Mouse (Mus musculus) left cerebral cortex, postnatal 36 days (tissue): ENCODE data around the gene Slc17a4. TPM values are rescaled to one million over a fixed set of nuclear protein-coding genes. Genes with fewer than 3 reads are reported as not detected.

Experiments used
- DNase-seq, 2 experiments: peaks; one replicate each; pipeline ENCODE4 v3.0.0; 2021 to 2022; ENCODE audit warnings: low spot score in 2 of 2, mixed read lengths in 1 of 2
- intact Hi-C: fragments of 180-260 bp; cut with DNase I; formaldehyde crosslinking; loops from one replicate; pipeline ENCODE4 v1.15.1; 2025
- total RNA-seq, 2 experiments: library from RNA; stranded (reverse); gene quantifications; 2 replicates each; pipeline ENCODE4 v1.2.3; 2021

Slc17a4 gene
- total RNA-seq, 2 experiments from 2014 or later = not detected

GRCm38 (mm10) chr13:23898242-23898641 lies 16.6 kb downstream of the Slc17a4 start:
- intact Hi-C loops = no loop called here
- no peak for DNase-seq

DNA sequence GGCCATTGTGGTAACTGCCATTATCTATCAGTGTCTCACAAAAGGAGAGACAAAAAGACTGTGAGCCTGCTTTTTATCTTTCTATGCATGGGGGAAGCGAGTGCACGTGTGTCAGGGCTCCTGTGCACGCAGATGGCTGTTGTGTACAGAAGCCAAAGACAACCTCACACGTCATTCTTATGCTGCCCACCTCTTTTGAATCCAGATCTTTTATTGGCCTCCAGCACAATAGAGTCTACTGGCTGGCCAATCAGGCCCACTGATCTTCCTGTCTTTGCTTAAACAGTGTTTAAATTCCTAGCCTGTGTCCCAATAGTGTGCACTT lies 21.6 kb downstream of the Slc17a4 start:
- intact Hi-C loops = no loop called here
- DNase-seq = no peak

DNA sequence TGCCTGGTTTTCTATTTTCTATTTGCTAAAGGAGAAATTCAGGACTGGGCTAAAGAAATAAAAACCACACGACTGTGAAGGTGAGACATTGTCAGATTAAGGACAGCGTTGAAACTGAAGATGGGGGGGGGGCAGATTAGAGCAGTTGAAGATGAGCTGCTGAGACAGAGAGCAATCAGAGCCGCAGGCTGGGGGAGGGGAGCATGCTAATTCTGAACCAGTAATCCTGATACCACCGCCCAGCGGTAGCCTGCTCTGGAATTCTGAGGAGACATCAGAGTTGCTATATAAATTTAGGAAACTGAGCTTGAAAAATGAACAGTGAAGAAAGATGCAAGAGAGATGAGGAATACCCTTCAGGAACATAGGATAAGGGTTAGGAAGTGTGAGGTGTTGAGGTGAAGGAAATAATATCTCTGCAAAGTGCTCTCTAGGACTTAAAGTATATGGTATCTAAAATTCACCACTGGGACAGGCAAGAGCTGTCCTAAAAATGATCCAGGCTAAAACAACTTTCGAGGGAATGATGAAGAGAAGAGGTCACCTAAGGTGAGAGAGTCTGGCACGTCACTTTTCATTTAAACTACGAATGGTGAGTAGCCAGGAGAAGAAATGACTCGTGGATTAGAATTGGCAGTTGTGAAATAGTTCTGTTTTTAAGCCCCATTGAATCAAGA lies 22.1 kb downstream of the Slc17a4 start:
- intact Hi-C loops = no loop called here
- DNase-seq = no peak

- intact Hi-C loops = no loop called here
- no peak for DNase-seq
Measured at GRCm38 (mm10) chr13:23889011-23889605, 25.7 kb downstream of the Slc17a4 start.

GRCm38 (mm10) chr13:23887026-23887725 lies 27.6 kb downstream of the Slc17a4 start:
- intact Hi-C loops = no loop called here
- no peak for DNase-seq

DNA sequence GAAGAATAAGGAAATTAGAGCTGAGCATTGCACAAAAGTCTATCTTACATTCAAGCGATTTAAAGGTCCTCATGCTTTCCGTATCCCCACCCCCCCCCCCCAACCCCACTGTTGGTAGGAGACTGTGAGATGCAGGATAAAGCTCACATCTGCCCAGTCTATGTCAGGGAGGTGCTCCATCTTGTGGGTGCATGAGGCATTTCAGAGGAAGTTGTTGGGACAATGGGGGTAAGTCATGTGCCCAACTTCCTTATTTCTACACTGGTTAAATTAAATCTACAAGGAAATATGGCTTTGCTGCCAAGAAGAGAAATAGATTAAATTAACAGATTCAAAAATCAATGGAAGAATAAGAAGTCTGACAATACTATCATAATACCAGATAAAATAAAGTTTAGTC lies 29.3 kb downstream of the Slc17a4 start:
- intact Hi-C loops = no loop called here
- no peak for DNase-seq

DNA sequence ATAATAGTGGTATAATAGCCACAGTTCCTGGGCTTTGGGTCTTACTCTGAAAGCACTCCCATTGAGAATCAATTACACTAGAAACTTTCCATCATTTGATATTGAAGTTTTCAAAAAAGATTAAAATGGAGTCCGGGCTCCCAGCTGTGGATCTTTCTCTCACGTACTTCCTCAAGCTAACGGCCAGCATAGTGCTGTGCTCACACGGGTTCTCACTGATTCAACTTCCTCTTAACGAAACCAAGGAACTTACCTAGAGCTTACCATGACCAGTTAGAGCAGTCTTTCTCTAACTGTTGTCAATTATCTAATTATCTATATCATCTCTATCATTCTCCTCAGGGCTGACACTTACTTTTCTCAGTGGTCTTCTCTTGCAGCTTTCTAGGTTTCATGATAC lies 35.2 kb downstream of the Slc17a4 start:
- no peak for DNase-seq
- intact Hi-C loops = loop anchor here (5.0 kb wide), 1 partner anchor 47 kb away; no protein-coding TSS in a partner anchor

DNA sequence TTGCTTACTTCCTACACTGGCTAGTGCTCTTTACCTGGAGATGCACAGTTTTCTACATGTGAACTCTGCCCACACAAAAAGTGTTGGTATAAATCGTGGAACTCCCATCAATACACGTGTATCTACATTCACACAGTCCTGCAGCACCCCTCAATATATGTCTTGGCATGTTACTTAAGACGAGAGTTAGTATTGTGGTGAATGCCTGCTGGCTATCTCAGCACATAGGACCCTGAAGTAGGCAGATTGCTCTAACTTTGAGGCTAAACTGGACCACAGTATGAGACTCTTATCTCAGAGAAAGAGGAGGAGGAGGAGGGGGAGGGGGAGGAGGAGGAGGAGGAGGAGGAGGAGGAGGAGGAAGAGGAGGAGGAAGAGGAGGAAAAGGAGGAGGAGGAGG lies 35.7 kb downstream of the Slc17a4 start:
- intact Hi-C loops = no loop called here
- DNase-seq = no peak

DNA sequence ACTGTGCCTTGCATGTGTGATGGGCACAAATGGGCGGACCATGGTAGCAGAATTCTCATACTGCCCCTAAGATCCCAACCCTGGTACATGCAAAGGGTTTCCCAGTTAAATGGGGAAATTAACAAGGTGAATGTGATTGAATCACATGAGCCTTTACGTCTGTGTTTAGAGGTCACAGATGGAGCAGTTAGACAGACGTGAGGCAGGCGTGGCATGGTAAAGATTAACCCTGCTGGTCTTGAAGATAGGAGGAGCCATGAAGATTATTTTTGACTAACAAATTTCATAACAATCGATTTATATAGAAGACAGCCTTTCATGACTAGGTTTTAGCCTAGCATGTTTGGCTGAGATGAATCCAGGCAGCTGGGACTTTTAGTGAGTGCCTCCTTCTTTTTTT lies 41.7 kb downstream of the Slc17a4 start:
- intact Hi-C loops = no loop called here

GRCm38 (mm10) chr13:23869996-23870395 lies 44.8 kb downstream of the Slc17a4 start:
- intact Hi-C loops = no loop called here
- DNase-seq = no peak

More for the DNA sequence above, 41.7 kb downstream of the Slc17a4 start:
- DNase-seq = no peak

DNA sequence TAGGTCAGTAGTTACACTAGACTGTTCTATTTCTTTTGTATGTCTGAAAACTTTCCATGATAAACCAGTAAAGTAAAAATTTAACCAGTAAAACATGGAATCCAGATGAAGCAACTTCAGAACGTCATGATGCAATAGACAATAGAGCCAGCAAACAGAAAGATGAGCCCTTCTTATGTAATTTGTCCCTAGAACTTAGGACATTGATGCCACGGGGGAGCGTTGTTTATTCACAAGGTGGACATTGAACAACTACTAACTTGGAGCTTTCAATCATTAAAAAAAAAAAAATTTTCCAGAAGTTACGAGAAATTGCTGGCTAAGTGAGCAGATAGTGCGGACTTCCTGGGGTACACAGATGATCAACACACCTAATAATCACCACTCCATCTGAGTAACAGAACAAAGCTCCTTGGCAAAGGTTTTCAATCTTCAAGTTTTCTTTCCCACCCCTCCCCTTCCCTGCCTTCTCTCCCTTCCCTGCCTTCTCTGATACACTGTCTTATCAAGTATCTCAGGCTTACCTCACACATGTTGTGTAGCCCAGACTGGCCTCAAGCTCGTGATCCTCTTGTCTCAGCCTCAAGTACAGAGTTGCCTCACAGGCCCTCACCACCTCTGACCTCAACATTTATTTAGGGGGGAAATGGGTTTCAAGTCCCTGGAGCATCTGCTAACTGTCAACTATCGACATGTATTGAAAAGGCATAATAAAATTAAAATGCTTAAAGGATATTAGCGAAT lies 45.8 kb downstream of the Slc17a4 start:
- intact Hi-C loops = no loop called here
- no peak for DNase-seq

DNA sequence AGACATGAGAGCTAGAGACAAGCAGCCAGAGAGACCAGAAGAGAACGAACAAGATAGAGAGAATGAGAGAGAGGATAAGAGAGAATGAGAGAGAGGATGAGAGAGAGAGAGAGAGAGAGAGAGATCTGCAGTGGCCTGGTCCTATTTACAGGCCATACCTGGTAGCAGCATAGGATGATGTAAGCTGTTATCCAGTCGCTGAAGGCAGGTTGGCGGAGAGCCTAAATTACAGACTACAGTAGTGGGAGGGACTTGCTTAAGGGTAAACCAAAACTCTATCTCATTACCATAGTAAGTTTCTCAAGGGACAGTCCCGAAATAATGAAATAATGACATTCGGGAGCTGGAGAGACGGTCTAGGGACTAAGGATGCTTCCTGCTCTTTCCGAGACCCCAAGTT lies 47.4 kb downstream of the Slc17a4 start, which contains the start of gene Slc17a1:
Slc17a1 (plus strand) TSS at position 346 of the 400 bp plus-strand sequence.
- no peak for DNase-seq
- intact Hi-C loops = no loop called here

- intact Hi-C loops = no loop called here
- DNase-seq = no peak
Measured at GRCm38 (mm10) chr13:23867000-23867399, 47.8 kb downstream of the Slc17a4 start.

DNA sequence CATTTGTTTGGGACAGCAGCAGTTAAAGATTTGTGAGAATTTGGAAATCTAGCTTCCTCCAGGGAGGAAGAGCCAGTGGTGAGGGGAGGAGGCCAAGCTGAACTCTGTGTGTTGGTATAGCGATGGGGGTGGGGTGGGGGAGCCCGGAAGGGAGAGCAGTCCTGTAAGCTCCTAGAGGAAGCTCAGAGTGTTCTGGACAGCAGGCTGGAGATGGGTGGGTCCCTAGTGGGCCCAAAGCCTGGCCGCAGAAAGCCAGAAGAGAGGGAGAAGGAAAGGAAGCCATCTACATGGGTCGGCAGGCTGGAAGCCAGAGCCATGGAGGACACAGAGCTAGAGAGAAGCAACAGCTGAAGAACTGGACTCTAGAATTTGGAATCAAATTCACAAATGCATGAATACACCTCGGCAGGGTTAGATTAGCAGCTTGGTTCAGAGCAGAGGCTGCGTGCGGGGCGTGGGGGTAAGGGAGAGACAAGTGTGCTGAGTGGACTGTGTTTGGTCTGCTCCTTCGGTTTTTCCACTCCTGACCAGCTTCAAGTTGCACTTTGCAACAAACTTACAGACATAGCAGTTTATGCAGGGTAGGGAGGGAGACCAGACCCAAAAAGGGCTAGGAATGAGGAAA lies 48.6 kb downstream of the Slc17a4 start:
- no peak for DNase-seq
- intact Hi-C loops = no loop called here

DNA sequence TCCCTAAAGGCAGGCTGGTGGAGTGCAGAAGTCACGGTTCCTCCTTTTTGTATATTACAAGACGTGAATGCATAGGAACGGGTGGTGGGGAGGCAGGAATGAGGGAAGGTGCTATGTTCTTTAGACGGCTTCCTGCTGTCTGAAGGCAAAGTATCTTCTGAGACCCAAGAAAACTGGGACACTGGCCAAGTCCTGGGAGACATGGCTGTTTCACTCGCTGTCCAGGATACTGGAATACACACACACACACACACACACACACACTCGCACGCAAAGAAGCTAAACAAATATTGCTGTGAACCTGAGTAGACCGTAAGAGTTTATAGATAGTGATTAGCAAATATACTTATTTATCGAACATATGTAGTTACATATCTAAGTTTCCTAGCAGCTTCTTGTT lies 50.1 kb downstream of the Slc17a4 start:
- intact Hi-C loops = no loop called here
- DNase-seq = no peak

- intact Hi-C loops = no loop called here
- no peak for DNase-seq
Measured at GRCm38 (mm10) chr13:23861815-23862214, 53.0 kb downstream of the Slc17a4 start.

DNA sequence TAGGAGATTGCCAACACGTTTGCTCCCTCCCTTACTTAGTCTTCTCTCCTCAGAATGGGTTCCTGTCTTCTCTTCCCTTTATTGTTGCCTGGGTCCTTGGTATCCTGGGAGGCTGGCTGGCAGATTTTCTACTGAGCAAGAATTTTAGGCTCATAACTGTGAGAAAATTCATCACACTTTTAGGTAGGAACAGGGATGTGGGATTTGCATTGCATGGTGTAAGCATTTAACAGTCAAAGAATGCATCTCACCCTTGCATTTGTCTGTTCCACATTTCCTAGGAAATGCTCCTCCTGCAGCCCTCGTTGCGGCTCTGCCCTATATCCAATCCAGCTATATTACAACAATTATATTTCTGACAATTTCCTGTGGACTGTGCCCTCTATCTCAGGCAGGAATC lies 58.4 kb downstream of the Slc17a4 start:
- intact Hi-C loops = no loop called here
- no peak for DNase-seq

- DNase-seq = peak in 1 of 2 experiments; percentile 10
- intact Hi-C loops = no loop called here
Measured at GRCm38 (mm10) chr13:23849299-23849698, 65.5 kb downstream of the Slc17a4 start.
